Mouse (Mus musculus) liver, embryonic 18 days (tissue): ENCODE results near the gene A530032D15Rik. TPM values are rescaled to one million over a fixed set of nuclear protein-coding genes. Genes with fewer than 3 reads are reported as not detected.

Experiments
- polyA plus RNA-seq: library from polyadenylated mRNA; depleted of rRNA; stranded (reverse); fragments of >200 nt; gene quantifications from 2 replicates; pipeline ENCODE4 v1.2.3, GENCODE M21; 2012; rRNA removed

A530032D15Rik gene
- 0.02 and 0.12 TPM in 2 replicates for polyA plus RNA-seq

DNA sequence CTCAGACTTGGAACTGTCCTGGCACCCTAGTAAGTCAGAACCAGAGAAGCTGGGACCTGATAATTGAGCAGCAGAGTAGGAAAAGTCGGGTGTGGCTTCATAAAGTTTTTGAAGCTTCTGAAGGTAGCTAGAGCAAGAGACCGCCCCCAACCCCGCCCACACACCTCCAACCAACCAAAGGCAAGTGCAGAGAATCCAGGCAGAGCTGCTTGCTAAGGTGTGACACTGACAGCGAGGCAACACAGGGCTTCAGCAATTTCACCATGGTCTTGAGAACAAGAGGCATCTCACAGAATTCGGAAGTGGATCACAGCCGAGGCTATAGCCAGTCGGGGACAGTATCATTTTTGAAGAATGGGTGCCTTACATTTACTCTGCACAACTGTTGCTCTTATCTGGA lies at the start of gene A530032D15Rik:
A530032D15Rik (minus strand) TSS at position 101 of the 400 bp plus-strand sequence.

DNA sequence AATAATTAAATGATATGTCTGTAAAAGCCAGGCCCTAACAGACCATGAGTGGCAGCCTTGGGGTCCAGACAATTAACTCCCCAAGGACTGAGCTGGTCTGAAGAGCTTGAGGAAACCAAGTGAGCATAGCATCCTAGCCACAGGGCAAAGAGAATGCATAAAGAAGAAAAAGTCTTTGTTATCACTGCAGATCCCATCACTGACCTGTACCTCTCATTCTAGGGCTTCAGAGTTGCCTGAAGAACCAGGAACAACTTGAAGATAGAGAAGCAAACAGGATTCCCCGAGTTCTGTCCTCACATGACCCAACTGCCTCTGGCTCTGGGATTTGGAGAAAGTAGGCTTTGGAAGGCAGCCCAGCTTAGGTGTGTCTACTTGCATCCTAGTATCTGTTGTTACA lies 9.8 kb downstream of the A530032D15Rik start, which contains the start of gene Gm10553:
Gm10553 (plus strand) TSS at position 301 of the 400 bp plus-strand sequence.

Other genes with a start within 250 kb of the A530032D15Rik start
- 0.01 and 0.04 TPM in 2 replicates for gene Slc16a14, start 174.7 kb downstream of the A530032D15Rik start, polyA plus RNA-seq
- not detected in 2 replicates for gene Gm10553, start 9.7 kb downstream of the A530032D15Rik start, polyA plus RNA-seq
- 0.20 and 0.44 TPM in 2 replicates for gene C130026I21Rik, start 160.7 kb upstream of the A530032D15Rik start, polyA plus RNA-seq